Comparison of ENCODE assay signal across 8 mouse cellular contexts in the genomic region with DNA sequence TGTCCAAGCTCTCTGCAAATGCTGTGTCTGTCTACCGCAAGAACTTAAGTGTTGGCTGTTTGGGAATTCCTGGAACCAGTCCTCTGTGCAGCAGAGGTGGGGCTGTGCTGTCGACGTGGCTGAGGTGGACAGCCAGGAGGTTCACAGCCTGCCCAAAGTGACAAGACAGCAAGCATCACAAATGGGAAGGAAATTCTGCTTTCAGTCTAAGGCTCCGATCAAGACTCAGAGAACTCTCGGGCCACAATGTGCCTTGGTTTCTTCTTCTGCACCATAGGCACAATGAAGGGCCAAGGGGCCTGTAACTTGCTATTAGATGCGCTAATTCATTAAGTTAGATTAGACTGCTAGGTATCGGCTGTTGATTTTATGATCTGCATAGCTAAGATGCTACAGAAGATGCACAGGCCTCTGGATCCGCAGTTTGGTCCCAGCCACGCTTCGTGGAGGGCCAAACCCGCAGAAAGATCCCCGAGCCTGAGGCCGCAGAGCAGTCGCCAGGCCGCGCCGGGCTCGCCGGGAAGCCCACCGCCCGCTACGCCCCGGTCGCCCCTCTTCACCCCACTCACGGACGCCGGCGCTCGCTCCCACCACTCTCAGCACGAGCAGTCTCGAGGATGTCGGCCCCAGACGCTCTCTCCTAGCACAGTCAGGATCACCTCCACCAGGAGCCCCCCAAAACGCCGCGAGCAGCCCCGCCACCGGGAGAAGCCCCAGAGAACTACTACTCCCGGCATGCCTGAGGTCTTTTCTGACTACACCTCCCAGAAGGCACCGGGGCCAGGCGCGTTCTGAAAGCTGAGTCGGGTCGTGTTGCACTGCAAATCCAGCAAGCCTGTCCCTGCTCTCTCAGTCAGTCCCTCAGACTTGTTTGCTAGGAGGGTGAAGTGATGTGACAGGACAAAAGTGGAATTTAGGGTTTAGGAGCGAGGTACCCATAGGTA. TPM values are rescaled to one million over a fixed set of nuclear protein-coding genes. Genes with fewer than 3 reads are reported as not detected.
DNase-seq lines count a peak whose midpoint lies in the region; ATAC-seq and TF ChIP-seq lines count a peak whose summit lies in the region.

A gene (minus strand): TSS at position 715 of the 944 bp plus-strand sequence.

- peak within 1 kb of the TSS; percentile 88 for H3K9ac ChIP-seq in lung, embryonic 16.5 days (ENCODE audit: low read length)

- no peak for TF ChIP-seq CTCF in cerebellum, adult 2 months (IDR thresholded peaks at IDR 0.05; ENCODE audit: borderline replicate concordance, insufficient read depth, low read depth, low read length)

- TF ChIP-seq POLR2A in cerebellum, adult 2 months (IDR thresholded peaks at IDR 0.05; ENCODE audit: borderline replicate concordance, insufficient read depth, low read length) = peak; percentile 92; the same call in 1 of the 2 replicates

- peak within 1 kb of the TSS; percentile 64 for H3K4me2 ChIP-seq in lung, embryonic 16.5 days (ENCODE audit: low read depth, low read length)

- peak; percentile 100 for ATAC-seq in frontal cortex, adult (ENCODE audit: low TSS enrichment)
- peak; percentile 96 for ATAC-seq in lung, embryonic 16.5 days (ENCODE audit: low read depth)

- 0 out of 2 replicates have a peak, but pooled peaks cover 2% of the 10 kb centered on the region for H3K9me3 ChIP-seq in hindbrain, embryonic 10.5 days
- H3K9me3 ChIP-seq in lung, embryonic 16.5 days (ENCODE audit: control insufficient read depth, low read length) = no peaks in the 10 kb centered on the region

- H3K4me1 ChIP-seq in cerebellum, adult 2 months (ENCODE audit: control insufficient read depth, insufficient read depth, low read length) = no peaks in the 10 kb centered on the region
- peaks cover 13% of the 10 kb centered on the region for H3K4me1 ChIP-seq in hindbrain, embryonic 10.5 days (replicated peaks)
- peaks cover 8% of the 10 kb centered on the region; the same call in 1 of the 2 replicates for H3K4me1 ChIP-seq in lung, embryonic 16.5 days (replicated peaks; ENCODE audit: control insufficient read depth, insufficient read depth, low read length)

- H3K4me3 ChIP-seq in cerebellum, adult 2 months (replicated peaks; ENCODE audit: insufficient read depth, low read depth, low read length) = peak within 1 kb of the TSS; percentile 82
- H3K4me3 ChIP-seq in hindbrain, embryonic 10.5 days = peak within 1 kb of the TSS; percentile 88
- peak within 1 kb of the TSS; percentile 91 for H3K4me3 ChIP-seq in lung, embryonic 16.5 days (ENCODE audit: low read length)

- peak; percentile 84 for DNase-seq in MN1 (ENCODE audit: low spot score)
- peak; percentile 88 to 90 for DNase-seq in cerebellum, adult 2 months
- peak; percentile 89 for DNase-seq in hindbrain, embryonic 10.5 days (ENCODE audit: low spot score)
- peak; percentile 87 for DNase-seq in layer of hippocampus, adult 9-11 months
- DNase-seq in ovary, postnatal 10 days (ENCODE audit: low spot score) = peak; percentile 70
- DNase-seq in thymus, postnatal 0 days (ENCODE audit: low spot score) = peak; percentile 85

- H3K27ac ChIP-seq in cerebellum, adult 2 months (ENCODE audit: insufficient read depth, low read length) = peak within 1 kb of the TSS; percentile 3; the same call in 1 of the 2 replicates
- H3K27ac ChIP-seq in hindbrain, embryonic 10.5 days = peak within 1 kb of the TSS; percentile 97
- H3K27ac ChIP-seq in lung, embryonic 16.5 days (ENCODE audit: low read length) = 0 out of 2 replicates have a peak within 1 kb of the TSS, but pooled peaks have one; percentile 48

- peaks cover 41% of the 10 kb centered on the region for H3K36me3 ChIP-seq in hindbrain, embryonic 10.5 days
- peaks cover 13% of the 10 kb centered on the region for H3K36me3 ChIP-seq in lung, embryonic 16.5 days (ENCODE audit: control insufficient read depth, insufficient read depth, low read length)

- under 1% methylated on average over 45 of the region's 45 CpGs for WGBS in cerebellum, adult 2 months
- WGBS in hindbrain, embryonic 10.5 days = 1% methylated on average over 45 of the region's 45 CpGs
- WGBS in lung, embryonic 16.5 days = under 1% methylated on average over 45 of the region's 45 CpGs

- H3K27me3 ChIP-seq in cerebellum, adult 2 months (ENCODE audit: control insufficient read depth, insufficient read depth, low read length) = no peaks in the 10 kb centered on the region
- no peaks in the 10 kb centered on the region for H3K27me3 ChIP-seq in hindbrain, embryonic 10.5 days (ENCODE audit: insufficient read depth, poor library complexity, severe bottlenecking)
- H3K27me3 ChIP-seq in lung, embryonic 16.5 days (ENCODE audit: control insufficient read depth, insufficient read depth, low read depth, low read length) = no peaks in the 10 kb centered on the region

RNA-seq across cellular contexts. Expression of the gene that starts here (rescaled TPM):
- polyA plus RNA-seq in cerebellum, adult 2 months (2012; rRNA removed) = 18.1 and 18.5 TPM in 2 replicates
- polyA plus RNA-seq in hindbrain, embryonic 10.5 days (2016; fragmentation: Nextera tagmentation; extraction: Ambion mirVana) = 24.6 and 28.6 TPM in 2 replicates
- 19.3 and 24.7 TPM in 2 replicates for polyA plus RNA-seq in lung, embryonic 16.5 days (2015; fragmentation: Nextera tagmentation; extraction: Ambion mirVana)
- 7.7 and 7.9 TPM in 2 replicates for polyA plus RNA-seq in thymus, postnatal 0 days (2015; fragmentation: Nextera tagmentation; extraction: Ambion mirVana)

Comparison
In these comparisons a context has a peak if more than half of its experiments do, and no peak if none do; other contexts are left out.
1. Peak in every context shown above with its lines: DNase-seq, ATAC-seq, H3K4me3 ChIP-seq and H3K27ac ChIP-seq.
2. H3K27ac ChIP-seq: peak in every context shown above with its lines; median percentile 97 in hindbrain, embryonic 10.5 days; 48 in lung, embryonic 16.5 days; 3 in cerebellum, adult 2 months.